Mouse (Mus musculus) liver, embryonic 13.5 days (tissue): ENCODE measurements around the gene Igsf11. TPM values are rescaled to one million over a fixed set of nuclear protein-coding genes. Genes with fewer than 3 reads are reported as not detected.

Experiments
- ATAC-seq: fragments of 200-750 bp; cut with Nextera tagmentation; 2 replicates; pipeline ENCODE4 v1.8.0; 2017; ENCODE audit warnings: low read depth, mild to moderate bottlenecking, moderate number of reproducible peaks, moderate library complexity
- DNase-seq: peaks from one replicate; pipeline ENCODE4 v3.0.0; 2022
- H3K27ac ChIP-seq: fragments of 300-500 bp; sonication (generic); 2 replicates; pipeline ENCODE4 v1.5.1; 2015; ENCODE audit warnings: moderate library complexity, mild to moderate bottlenecking, inconsistent platforms
- H3K27me3 ChIP-seq: fragments of 300-500 bp; sonication (generic); 2 replicates; pipeline ENCODE4 v1.6.1; 2015; ENCODE audit warnings: mild to moderate bottlenecking, inconsistent platforms
- H3K36me3 ChIP-seq: fragments of 300-500 bp; sonication (generic); 2 replicates; pipeline ENCODE4 v1.6.1; 2015; ENCODE audit warnings: mild to moderate bottlenecking, inconsistent platforms
- H3K4me1 ChIP-seq: fragments of 300-500 bp; sonication (generic); replicated peaks from 2 replicates; pipeline ENCODE4 v1.6.1; 2015; ENCODE audit warnings: inconsistent platforms
- H3K4me2 ChIP-seq: fragments of 300-500 bp; sonication (generic); 2 replicates; pipeline ENCODE4 v1.6.1; 2015; ENCODE audit warnings: inconsistent platforms, mild to moderate bottlenecking, moderate library complexity
- H3K4me3 ChIP-seq: fragments of 300-500 bp; sonication (generic); replicated peaks from 2 replicates; pipeline ENCODE4 v1.5.1; 2015; ENCODE audit warnings: mild to moderate bottlenecking, inconsistent platforms
- H3K9ac ChIP-seq: fragments of 300-500 bp; sonication (generic); 2 replicates; pipeline ENCODE4 v1.6.1; 2015; ENCODE audit warnings: mild to moderate bottlenecking, inconsistent platforms
- H3K9me3 ChIP-seq: fragments of 300-500 bp; sonication (generic); replicated peaks from 2 replicates; pipeline ENCODE4 v1.6.1; 2016; ENCODE audit warnings: inconsistent platforms
- WGBS: fragments of 180-500 bp; shearing (Covaris S2); methylation state at CpG from one replicate; pipeline ENCODE4 v1.1.7; 2015; ENCODE audit not compliant: insufficient replicate concordance; 5-methylcytosine and 5-hydroxymethylcytosine counted together
- polyA plus RNA-seq: library from polyadenylated mRNA; unstranded; fragments of >200 nt; fragmentation: Nextera tagmentation; extraction: Ambion mirVana; gene quantifications from 2 replicates; pipeline ENCODE4 v1.2.1, GENCODE M21; 2015

Igsf11 gene
- polyA plus RNA-seq, 1 experiment from 2014 or later, result 0.13 TPM

DNA sequence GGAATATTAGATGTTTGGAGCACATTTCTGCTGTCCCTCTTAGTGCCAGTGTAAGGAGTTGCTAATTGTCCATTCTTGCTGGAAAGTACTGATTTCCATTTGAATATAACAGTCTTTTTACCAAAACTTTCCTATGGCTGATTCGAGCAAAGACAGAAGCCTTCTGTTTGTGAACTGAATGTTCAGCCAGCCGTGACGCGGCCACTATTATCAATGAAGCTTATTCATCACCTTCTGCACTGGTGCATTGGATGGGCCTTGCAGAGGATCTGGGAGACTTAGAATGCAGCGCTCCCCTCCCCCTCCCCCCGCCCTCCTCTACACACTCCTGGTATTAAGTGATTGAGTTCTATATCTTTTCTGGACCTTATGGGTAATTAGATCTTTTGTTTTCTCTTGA lies 48.8 kb downstream of the Igsf11 start:
- H3K4me1 ChIP-seq, result no peaks in the 10 kb centered on the region
- H3K27me3 ChIP-seq, result no peaks in the 10 kb centered on the region
- H3K27ac ChIP-seq, result no peak overlapping the region
- no peaks in the 10 kb centered on the region for H3K36me3 ChIP-seq
- no peaks in the 10 kb centered on the region for H3K9me3 ChIP-seq
- DNase-seq (no peak), ATAC-seq (no peak)
- H3K4me3 ChIP-seq, result no peak overlapping the region
- no peak overlapping the region for H3K9ac ChIP-seq
- WGBS, result 76% methylated on average over 6 of the region's 6 CpGs
- no peak overlapping the region for H3K4me2 ChIP-seq

DNA sequence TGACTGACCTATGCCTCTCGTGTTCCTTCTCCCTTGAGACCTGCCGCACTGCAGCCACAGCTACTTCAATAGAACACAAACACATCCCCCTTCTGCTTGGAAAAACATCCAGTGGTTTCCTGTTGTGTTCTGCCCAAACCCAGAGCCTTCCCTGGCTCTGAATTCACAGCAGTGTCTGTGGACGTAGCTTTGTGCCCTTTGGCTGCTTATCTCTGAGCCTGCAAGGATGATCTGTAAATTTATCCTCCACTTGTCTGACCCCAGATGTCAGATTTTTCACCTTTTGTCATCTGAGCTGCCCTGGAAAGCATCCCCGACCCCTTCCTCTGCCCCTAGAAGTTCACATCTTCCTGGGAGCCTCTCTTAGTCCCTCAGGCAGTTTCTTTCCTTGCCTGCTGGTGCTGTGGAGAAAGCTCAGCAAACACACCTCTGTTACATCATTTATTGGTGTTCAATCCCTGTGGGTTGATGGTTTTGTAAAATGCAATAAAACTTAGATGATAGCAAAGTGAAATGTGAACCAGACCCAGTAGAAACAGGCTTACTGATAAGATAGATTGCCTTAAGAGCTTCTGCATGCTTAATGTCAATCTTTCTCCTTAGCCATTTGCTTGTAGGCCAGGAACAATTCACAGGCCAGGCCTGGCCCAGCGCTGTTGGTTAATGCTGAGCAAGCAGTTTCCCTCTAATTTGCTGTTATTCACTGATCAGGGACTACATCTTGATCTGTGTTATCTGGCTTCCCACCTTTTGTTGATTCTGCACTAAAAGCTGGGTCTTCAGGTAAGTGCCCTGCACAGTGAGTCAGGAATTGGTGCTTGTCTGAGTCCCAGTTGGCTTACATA lies 51.5 kb downstream of the Igsf11 start:
- ATAC-seq (no peak), DNase-seq (no peak)
- H3K9me3 ChIP-seq, result no peaks in the 10 kb centered on the region
- 28% methylated on average over 5 of the region's 5 CpGs for WGBS
- no peak overlapping the region for H3K4me2 ChIP-seq
- no peaks in the 10 kb centered on the region for H3K4me1 ChIP-seq
- no peak overlapping the region for H3K27ac ChIP-seq
- H3K36me3 ChIP-seq, result no peaks in the 10 kb centered on the region
- no peaks in the 10 kb centered on the region for H3K27me3 ChIP-seq
- H3K9ac ChIP-seq, result no peak overlapping the region
- no peak overlapping the region for H3K4me3 ChIP-seq

DNA sequence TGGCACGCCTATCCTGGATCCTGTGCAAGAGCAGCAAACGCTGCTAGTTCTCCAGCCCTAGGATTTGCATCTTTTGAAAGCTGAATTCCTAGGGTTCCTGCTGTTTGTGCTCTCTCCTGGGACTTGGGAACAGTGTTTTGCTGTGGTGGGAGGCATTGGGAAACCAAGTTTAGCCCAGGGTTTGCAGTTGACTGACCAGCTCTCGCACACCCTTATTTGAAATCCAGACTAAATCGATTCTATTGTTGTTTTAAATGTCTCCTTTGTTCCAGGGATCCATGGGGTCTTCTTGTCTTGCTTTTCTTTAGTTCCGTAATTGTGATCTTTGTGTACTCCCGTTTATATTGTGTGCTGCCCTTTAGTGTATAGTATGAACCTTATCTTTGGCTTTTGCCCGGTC lies 52.6 kb downstream of the Igsf11 start:
- WGBS, result 64% methylated on average over 7 of the region's 7 CpGs
- ATAC-seq (no peak), DNase-seq (no peak)

DNA sequence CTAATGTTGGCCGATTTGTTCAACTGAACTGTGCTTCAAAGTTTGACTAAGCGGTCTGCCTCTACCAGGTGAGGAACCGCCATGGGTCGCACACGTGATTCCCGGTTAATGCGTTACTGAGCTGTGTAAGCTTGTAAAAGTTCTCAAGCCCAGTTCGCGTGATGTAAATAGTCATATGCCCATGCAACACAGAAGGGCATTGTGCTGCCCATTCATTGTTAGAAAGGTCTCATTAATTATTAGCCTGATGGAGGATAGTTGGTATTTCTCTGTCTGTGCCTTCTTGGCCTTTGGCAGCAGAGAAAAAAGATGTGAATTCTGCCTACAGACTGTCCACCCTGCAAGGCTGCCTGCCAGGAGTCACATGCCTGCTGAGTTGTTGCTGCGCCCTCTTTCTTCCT lies 53.1 kb downstream of the Igsf11 start:
- WGBS, result 80% methylated on average over 10 of the region's 10 CpGs

More for the DNA sequence above, 52.6 kb downstream of the Igsf11 start:
- Histone ChIP-seq H3K4me2 (no peak overlapping the region), H3K27me3 (no peaks in the 10 kb centered on the region), H3K9ac (no peak overlapping the region), H3K36me3 (no peaks in the 10 kb centered on the region), H3K4me1 (no peaks in the 10 kb centered on the region), H3K9me3 (no peaks in the 10 kb centered on the region), H3K27ac (no peak overlapping the region), H3K4me3 (no peak overlapping the region)

DNA sequence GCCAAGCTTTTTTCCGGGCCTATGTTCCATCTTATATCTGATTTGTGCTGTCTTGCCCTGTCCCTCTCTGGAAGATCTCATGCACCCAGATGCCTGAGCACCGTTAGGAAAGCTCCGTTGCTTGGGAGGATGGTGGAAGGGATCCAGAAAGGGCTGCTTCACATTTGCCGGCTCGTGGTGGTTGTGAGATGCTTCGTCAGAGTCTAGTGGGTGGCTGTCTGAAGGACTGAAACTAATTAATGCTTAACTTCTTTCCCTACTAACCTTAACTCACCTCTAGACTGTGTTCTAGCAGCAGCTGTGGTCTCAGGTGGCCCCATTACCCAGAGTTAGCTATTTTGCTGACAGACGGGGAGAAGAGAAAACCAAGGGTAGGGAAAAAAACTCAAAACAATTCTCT lies 54.0 kb downstream of the Igsf11 start:
- ATAC-seq (no peak), DNase-seq (no peak)
- Histone ChIP-seq H3K36me3 (no peaks in the 10 kb centered on the region), H3K4me3 (no peak overlapping the region), H3K9ac (no peak overlapping the region), H3K9me3 (no peaks in the 10 kb centered on the region), H3K4me1 (no peaks in the 10 kb centered on the region), H3K27ac (no peak overlapping the region), H3K27me3 (no peaks in the 10 kb centered on the region), H3K4me2 (no peak overlapping the region)
- 56% methylated on average over 7 of the region's 7 CpGs for WGBS

More for the DNA sequence above, 53.1 kb downstream of the Igsf11 start:
- no peaks in the 10 kb centered on the region for H3K9me3 ChIP-seq
- ATAC-seq (no peak), DNase-seq (no peak)
- no peaks in the 10 kb centered on the region for H3K36me3 ChIP-seq
- no peak overlapping the region for H3K4me2 ChIP-seq
- no peak overlapping the region for H3K4me3 ChIP-seq
- H3K27me3 ChIP-seq, result no peaks in the 10 kb centered on the region
- no peaks in the 10 kb centered on the region for H3K4me1 ChIP-seq
- no peak overlapping the region for H3K9ac ChIP-seq
- no peak overlapping the region for H3K27ac ChIP-seq

DNA sequence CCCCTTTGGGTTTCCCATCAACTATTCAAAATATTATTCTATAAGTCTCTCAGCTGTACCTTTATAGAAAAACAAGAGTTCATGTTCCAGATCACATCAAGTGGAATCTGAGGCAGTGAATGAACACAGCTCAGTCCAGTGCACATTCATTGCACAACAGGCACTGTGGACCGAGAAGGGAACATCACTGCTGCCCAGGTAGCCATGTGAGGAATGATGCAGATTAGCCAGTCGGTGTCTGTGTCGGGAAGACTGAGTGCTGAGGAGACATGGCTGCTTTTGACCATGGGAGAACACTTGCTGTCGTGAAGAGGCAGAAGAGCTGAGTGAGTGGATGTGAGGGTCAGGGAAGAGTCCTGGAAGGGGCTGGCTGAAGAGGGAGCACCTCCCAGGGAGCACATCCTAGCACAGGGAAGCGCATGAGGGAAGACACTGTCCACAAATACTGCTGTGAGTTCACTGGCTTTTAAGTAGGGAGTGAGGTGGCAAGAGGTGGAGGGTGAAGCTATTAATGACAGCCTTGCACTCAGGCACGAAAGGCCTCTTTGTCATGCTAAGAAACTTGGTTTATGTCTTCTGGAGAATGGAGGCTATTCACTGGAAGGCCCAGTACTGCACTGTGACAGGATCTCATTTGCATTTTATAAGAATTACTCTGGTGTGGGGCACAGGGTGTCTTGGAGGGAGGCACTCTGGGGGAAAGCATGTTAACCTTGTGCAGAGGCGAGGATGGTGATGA lies 54.8 kb downstream of the Igsf11 start:
- Histone ChIP-seq H3K4me1 (no peaks in the 10 kb centered on the region), H3K36me3 (no peaks in the 10 kb centered on the region), H3K4me3 (no peak overlapping the region), H3K9ac (no peak overlapping the region), H3K27me3 (no peaks in the 10 kb centered on the region), H3K4me2 (no peak overlapping the region), H3K27ac (no peak overlapping the region), H3K9me3 (no peaks in the 10 kb centered on the region)
- no peak for ATAC-seq
- no peak for DNase-seq
- 59% methylated on average over 7 of the region's 7 CpGs for WGBS

DNA sequence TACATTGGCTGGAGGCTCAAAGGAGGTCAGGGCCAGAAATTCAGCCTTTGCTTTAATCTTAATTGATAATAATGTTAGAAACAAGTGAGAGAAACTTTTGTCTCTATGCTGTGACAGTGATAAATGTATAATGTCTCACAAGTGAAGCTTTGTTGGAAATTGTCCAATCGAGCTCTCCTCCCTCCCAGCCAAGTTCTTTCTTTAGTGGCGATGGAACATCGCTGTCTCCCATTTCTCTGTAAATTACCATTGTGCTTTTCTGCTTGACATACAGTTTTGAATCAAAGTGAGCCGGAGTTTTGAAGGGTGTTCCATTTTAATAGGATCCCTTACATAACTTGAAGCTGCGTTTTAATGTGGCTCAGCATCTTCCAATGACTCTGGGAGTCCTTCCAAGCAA lies 56.0 kb downstream of the Igsf11 start:
- 68% methylated on average over 5 of the region's 5 CpGs for WGBS
- ATAC-seq (no peak), DNase-seq (no peak)
- H3K4me1 ChIP-seq, result no peaks in the 10 kb centered on the region
- no peak overlapping the region for H3K4me2 ChIP-seq
- no peaks in the 10 kb centered on the region for H3K27me3 ChIP-seq
- H3K4me3 ChIP-seq, result no peak overlapping the region
- H3K36me3 ChIP-seq, result no peaks in the 10 kb centered on the region
- no peaks in the 10 kb centered on the region for H3K9me3 ChIP-seq
- no peak overlapping the region for H3K9ac ChIP-seq
- H3K27ac ChIP-seq, result no peak overlapping the region

DNA sequence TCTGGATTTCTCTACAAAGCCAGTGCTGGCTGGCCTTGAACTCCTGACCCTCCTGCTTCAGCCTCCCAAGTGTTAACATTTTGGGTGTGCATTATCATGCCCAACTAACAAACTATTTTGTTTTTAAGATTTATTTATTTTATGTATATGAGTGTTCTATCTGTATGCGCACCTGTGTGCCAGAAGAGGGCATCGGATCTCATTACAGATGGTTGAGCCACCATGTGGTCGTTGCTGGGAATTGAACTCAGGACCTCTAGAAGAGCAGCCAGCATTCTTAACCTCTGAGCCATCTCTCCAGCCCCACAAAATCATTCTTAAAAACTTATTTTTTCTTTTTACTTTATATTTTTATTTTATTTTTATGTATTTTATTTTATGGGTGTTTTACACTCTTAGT lies 60.4 kb downstream of the Igsf11 start:
- DNase-seq, result no peak
- Histone ChIP-seq H3K9me3 (no peaks in the 10 kb centered on the region), H3K27me3 (no peaks in the 10 kb centered on the region), H3K4me3 (no peak overlapping the region), H3K4me1 (no peaks in the 10 kb centered on the region), H3K4me2 (no peak overlapping the region), H3K36me3 (no peaks in the 10 kb centered on the region), H3K9ac (no peak overlapping the region), H3K27ac (no peak overlapping the region)
- no peak for ATAC-seq
- WGBS, result 78% methylated on average over 3 of the region's 3 CpGs

DNA sequence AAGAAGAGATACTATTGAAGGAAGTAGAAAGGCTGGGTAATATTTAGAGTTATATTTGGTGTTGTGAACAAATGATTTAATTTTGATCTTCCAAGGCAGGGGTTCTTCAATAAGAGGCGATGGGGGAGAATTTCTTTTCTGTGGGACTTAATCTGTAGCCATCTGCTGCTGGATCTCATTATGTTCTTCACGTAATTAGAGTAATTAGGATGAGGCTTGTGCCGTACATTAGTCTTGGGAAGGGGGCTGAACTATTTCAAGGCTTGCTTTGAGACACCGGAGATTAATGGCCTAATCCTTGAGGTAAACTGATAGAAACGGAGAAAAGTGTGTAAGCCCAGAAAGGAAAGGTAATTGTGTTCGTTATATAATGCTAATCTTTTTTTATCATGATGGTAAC lies 61.4 kb downstream of the Igsf11 start:
- no peak overlapping the region for H3K4me3 ChIP-seq
- H3K27ac ChIP-seq, result no peak overlapping the region
- no peaks in the 10 kb centered on the region for H3K36me3 ChIP-seq
- H3K27me3 ChIP-seq, result no peaks in the 10 kb centered on the region
- no peak for ATAC-seq
- H3K9me3 ChIP-seq, result no peaks in the 10 kb centered on the region
- H3K4me2 ChIP-seq, result no peak overlapping the region
- 71% methylated on average over 6 of the region's 6 CpGs for WGBS
- no peak for DNase-seq
- H3K9ac ChIP-seq, result no peak overlapping the region
- H3K4me1 ChIP-seq, result no peaks in the 10 kb centered on the region

DNA sequence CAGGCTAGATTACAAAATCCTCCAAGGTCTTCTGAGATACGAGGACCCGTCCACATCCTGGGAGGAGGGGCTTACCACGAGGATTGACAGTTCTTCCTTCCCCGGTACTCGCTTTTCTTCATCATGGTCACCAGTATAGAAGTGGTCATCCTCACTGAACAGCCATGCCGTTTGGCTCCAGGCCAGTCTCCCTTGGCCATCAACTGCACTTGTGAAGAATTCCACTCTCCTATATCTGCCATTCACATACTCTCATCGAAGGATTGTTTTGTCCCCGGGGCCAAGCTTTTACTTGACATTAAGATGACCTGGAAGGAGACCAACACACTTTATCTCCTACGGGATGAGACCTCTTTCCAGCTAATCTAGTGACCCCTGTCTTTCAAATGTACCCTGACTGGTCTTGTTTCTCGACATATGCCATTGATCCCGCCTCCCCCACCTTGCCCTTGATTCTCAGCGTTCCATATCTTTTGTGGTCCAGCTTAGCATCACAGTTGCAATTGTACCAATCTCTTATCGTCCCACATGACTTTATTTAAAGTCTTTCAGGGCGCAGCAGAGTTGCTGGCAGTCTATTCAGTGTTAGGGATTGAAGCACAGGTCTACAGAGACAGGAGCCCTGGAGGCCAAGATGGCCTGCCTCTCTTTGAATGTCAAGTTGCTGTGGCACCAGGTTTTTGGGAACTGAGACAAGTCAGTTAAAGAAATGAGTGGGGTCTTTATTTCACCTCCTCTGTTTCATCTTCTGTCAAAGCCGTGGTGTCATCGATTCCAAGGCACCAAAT lies 62.2 kb downstream of the Igsf11 start:
- Histone ChIP-seq H3K4me1 (no peaks in the 10 kb centered on the region), H3K4me2 (no peak overlapping the region), H3K9ac (no peak overlapping the region), H3K4me3 (no peak overlapping the region), H3K27me3 (no peaks in the 10 kb centered on the region), H3K36me3 (no peaks in the 10 kb centered on the region), H3K9me3 (no peaks in the 10 kb centered on the region), H3K27ac (no peak overlapping the region)
- no peak for ATAC-seq
- no peak for DNase-seq
- 65% methylated on average over 16 of the region's 16 CpGs for WGBS

DNA sequence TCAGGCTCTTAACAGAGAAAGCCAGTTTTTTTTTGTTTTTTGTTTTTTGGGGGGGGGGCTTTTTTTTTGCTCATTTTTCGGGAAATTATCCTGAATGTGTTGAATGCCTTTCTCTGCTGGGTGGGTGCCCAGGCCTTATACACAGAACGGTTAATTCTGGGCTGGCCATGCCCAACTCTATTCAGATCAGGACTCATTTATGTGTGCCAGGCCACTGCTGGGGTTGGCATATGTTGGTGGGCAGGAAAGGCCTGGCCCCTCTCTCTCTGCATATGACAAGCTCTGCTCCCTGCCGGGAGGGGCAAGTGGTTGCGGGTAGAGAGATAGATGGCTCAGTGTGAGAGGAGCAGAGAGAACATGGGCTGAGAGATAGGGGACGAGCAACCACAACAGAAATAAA lies 62.8 kb downstream of the Igsf11 start:
- H3K36me3 ChIP-seq, result no peaks in the 10 kb centered on the region
- H3K9ac ChIP-seq, result no peak overlapping the region
- no peak overlapping the region for H3K27ac ChIP-seq
- H3K4me1 ChIP-seq, result no peaks in the 10 kb centered on the region
- H3K27me3 ChIP-seq, result no peaks in the 10 kb centered on the region
- no peak for ATAC-seq
- H3K9me3 ChIP-seq, result no peaks in the 10 kb centered on the region
- no peak overlapping the region for H3K4me2 ChIP-seq
- no peak overlapping the region for H3K4me3 ChIP-seq
- WGBS, result 49% methylated on average over 5 of the region's 5 CpGs
- DNase-seq, result no peak
